Mouse (Mus musculus): ENCODE measurements around the gene Irf1.

- TF ChIP-seq POLR2A (IDR thresholded peaks at IDR 0.05; ENCODE audit: insufficient read length, low read depth) (no peak), E2F4 (IDR thresholded peaks at IDR 0.05; ENCODE audit: insufficient read depth) (no peak)
These were observed 36.0 kb upstream of the Irf1 start for GRCm38 (mm10) chr11:53733824-53734223.

All from myocyte (in vitro differentiated cells).